Mouse (Mus musculus): ENCODE results near the gene Wnt2b. TPM values are rescaled to one million over a fixed set of nuclear protein-coding genes. Genes with fewer than 3 reads are reported as not detected.

Wnt2b gene
- polyA plus RNA-seq (2015; fragmentation: Nextera tagmentation; extraction: Ambion mirVana): 1.0 and 1.3 TPM in 2 replicates

DNA sequence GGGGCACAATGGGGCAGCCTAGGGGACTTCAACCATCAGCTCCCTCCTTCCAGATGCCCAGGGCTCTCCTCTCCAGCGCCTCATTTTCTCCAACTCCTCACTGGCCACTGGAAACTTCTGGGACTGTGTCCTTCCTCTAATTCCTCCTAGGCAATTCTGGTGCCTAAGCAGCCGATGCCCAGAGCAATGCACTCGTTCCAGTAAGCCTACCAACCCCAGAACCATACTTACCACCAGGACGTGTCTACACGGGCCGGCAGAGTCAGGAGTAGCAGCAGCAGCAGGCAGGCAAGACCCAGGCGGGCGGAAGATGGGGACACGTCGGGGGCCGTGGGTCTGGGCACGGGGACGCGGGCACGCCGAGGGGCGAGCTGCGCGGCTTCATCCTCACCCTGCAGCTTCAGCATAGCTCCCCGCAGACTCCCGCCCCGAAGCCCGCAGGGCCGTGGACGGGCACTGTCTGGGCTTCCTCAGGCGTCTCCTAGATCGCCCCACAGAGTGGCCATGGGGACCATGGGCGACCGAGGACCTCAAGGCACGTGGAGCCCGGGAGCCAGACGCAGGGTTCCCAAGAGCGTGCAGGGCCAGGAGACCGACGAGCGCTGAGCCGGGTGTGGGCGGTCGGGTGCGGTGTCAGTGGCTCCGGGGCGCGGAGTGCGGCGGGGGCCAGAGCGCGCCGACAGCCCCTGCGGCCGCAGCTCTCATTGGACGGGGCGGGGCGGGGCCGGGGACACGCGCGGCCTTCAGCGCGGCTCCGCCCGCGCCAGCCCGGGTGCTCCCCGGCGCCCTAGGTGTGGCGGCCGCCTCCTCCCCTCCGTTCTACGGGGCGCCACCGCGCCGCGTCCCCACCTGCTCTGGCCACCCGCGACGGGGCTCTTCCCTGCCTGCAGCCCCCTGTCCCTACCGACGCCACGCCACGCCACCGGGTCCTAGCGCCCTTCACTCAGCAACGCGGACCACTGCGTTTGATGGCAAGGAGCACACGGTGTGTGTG, at the start of gene Wnt2b:
Gene Wnt2b, minus strand, starts transcription at position 856 of the 994 bp plus-strand sequence.
- ATAC-seq (ENCODE audit: low read depth): peak; percentile 58
- Histone ChIP-seq H3K27ac (ENCODE audit: low read length) (peak within 1 kb of the TSS; percentile 37; the same call in 1 of the 2 replicates), H3K36me3 (ENCODE audit: control insufficient read depth, insufficient read depth, low read length) (no peaks in the 10 kb centered on the region), H3K4me3 (ENCODE audit: low read length) (peak within 1 kb of the TSS; percentile 63), H3K27me3 (ENCODE audit: control insufficient read depth, insufficient read depth, low read depth, low read length) (peaks cover 26% of the 10 kb centered on the region), H3K4me2 (ENCODE audit: low read depth, low read length) (peak within 1 kb of the TSS; percentile 84), H3K9me3 (ENCODE audit: control insufficient read depth, low read length) (no peaks in the 10 kb centered on the region), H3K9ac (ENCODE audit: low read length) (peak within 1 kb of the TSS; percentile 64), H3K4me1 (replicated peaks; ENCODE audit: control insufficient read depth, insufficient read depth, low read length) (peaks cover 26% of the 10 kb centered on the region)
- WGBS: 1% methylated on average over 56 of the region's 87 CpGs

DNA sequence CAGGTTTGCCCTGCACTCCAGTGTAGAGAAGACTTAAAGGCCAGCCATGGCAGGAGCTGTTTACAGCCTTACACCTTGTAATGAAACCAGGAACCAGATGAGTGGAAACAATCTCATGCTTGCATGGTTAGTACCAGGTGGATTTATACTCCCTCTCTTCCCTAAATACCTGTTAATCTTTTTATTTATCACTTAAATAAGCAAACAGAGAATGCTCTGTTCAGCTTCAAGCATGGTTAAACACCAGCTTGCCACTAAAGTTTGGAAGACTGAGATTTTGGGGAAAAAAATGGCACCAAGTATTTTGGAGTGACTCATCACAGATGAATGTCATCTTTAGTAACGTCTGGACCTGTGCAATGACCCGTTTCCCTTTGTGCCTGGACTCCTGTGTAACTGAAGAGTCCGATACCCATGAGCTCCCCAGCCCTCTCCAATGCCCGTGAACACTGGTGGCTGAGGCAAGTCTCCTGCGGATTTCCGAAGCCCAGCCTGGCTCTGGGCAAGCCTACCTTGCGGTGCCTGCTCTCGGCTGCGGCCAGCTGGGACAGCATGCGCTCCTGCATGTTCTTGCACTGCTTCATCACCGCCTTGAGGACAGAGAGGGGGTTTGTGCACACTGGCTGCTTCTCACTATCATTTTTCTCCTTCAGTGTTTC, 49.1 kb upstream of the Wnt2b start:
- peaks cover 18% of the 10 kb centered on the region for H3K4me1 ChIP-seq (replicated peaks; ENCODE audit: control insufficient read depth, insufficient read depth, low read length)
- WGBS: 84% methylated on average over 11 of the region's 11 CpGs
- H3K4me2 ChIP-seq (ENCODE audit: low read depth, low read length): no peak overlapping the region
- no peak overlapping the region for H3K4me3 ChIP-seq (ENCODE audit: low read length)
- H3K27ac ChIP-seq (ENCODE audit: low read length): no peak overlapping the region
- H3K9me3 ChIP-seq (ENCODE audit: control insufficient read depth, low read length): no peaks in the 10 kb centered on the region
- ATAC-seq (ENCODE audit: low read depth): no peak
- no peaks in the 10 kb centered on the region for H3K27me3 ChIP-seq (ENCODE audit: control insufficient read depth, insufficient read depth, low read depth, low read length)
- H3K9ac ChIP-seq (ENCODE audit: low read length): no peak overlapping the region
- H3K36me3 ChIP-seq (ENCODE audit: control insufficient read depth, insufficient read depth, low read length): peaks cover 26% of the 10 kb centered on the region

DNA sequence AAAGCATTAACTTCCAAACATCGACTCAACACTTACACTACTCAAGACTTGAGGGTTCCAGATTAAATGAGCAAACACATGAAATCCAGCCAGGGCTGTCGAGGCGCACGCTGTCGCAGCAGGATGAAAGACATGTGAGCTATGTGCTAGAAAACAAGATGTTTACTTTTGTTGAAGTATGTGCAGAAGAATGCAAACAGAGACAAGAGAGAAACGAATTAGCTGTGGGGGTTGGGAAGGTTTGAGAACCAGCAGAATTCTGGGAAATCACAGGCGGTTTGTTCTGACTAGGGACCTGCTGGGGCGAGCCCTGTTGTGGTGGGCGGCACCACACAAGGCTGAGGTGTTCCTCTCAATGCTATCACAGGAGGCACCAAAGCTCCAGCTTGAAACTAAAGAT, 46.3 kb upstream of the Wnt2b start:
- peak; percentile 63 for ATAC-seq (ENCODE audit: low read depth)
- Histone ChIP-seq H3K9me3 (ENCODE audit: control insufficient read depth, low read length) (no peaks in the 10 kb centered on the region), H3K4me1 (replicated peaks; ENCODE audit: control insufficient read depth, insufficient read depth, low read length) (peaks cover 19% of the 10 kb centered on the region), H3K9ac (ENCODE audit: low read length) (no peak overlapping the region), H3K4me2 (ENCODE audit: low read depth, low read length) (no peak overlapping the region), H3K36me3 (ENCODE audit: control insufficient read depth, insufficient read depth, low read length) (peaks cover 47% of the 10 kb centered on the region), H3K27me3 (ENCODE audit: control insufficient read depth, insufficient read depth, low read depth, low read length) (no peaks in the 10 kb centered on the region), H3K27ac (ENCODE audit: low read length) (peak overlapping the region; percentile 47; the same call in 1 of the 2 replicates), H3K4me3 (ENCODE audit: low read length) (no peak overlapping the region)
- 49% methylated on average over 9 of the region's 9 CpGs for WGBS

DNA sequence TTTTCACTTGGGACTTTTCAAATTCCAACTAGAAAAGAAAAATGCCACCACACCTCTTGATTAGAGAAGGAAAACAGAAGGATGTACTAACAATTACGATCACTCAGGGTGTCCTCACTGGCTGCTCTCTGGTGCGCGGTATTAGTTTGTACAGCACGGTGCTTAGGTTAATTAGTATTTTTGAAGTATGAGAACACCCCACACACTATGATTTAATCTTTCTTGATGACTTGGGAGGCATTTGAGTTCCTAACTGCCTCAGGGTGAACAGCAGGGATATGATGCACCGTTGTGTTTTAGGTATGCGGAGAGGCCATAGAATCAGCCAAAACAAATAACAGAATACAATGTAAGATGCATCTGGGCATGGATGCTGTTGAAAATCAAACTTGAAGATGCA, 44.4 kb upstream of the Wnt2b start:
- no peaks in the 10 kb centered on the region for H3K27me3 ChIP-seq (ENCODE audit: control insufficient read depth, insufficient read depth, low read depth, low read length)
- no peak overlapping the region for H3K27ac ChIP-seq (ENCODE audit: low read length)
- 87% methylated on average over 6 of the region's 6 CpGs for WGBS
- H3K9ac ChIP-seq (ENCODE audit: low read length): no peak overlapping the region
- ATAC-seq (ENCODE audit: low read depth): no peak
- H3K4me1 ChIP-seq (replicated peaks; ENCODE audit: control insufficient read depth, insufficient read depth, low read length): peaks cover 24% of the 10 kb centered on the region
- peaks cover 47% of the 10 kb centered on the region for H3K36me3 ChIP-seq (ENCODE audit: control insufficient read depth, insufficient read depth, low read length)
- no peak overlapping the region for H3K4me2 ChIP-seq (ENCODE audit: low read depth, low read length)
- H3K9me3 ChIP-seq (ENCODE audit: control insufficient read depth, low read length): no peaks in the 10 kb centered on the region
- H3K4me3 ChIP-seq (ENCODE audit: low read length): no peak overlapping the region

DNA sequence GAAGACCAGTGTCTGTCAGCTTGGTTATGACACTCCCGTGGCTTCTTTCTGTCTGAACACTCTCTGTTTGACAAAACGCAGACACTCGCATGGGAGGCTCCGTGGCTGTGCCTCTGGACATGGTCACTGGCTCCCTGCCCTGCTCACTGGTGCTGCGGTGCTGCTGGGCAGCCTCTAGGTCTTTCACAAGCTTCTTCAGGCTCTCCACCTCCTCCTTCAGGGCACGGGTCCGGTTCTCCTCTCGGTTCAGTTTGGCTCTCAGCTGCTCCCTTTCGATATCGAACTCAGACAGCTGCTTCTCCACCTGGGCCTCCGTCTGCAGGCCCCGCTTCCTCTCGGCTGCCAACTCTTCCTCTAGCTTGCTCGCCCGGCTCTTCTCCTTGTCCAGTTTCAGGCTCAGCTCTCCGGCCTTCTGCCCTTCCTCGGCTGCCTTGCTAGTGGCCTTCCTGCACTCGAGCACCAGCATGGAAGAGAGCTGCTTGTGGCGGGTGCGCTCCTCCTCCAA, 43.9 kb upstream of the Wnt2b start:
- peaks cover 42% of the 10 kb centered on the region for H3K36me3 ChIP-seq (ENCODE audit: control insufficient read depth, insufficient read depth, low read length)
- no peak overlapping the region for H3K9ac ChIP-seq (ENCODE audit: low read length)
- no peaks in the 10 kb centered on the region for H3K9me3 ChIP-seq (ENCODE audit: control insufficient read depth, low read length)
- H3K4me2 ChIP-seq (ENCODE audit: low read depth, low read length): no peak overlapping the region
- H3K4me1 ChIP-seq (replicated peaks; ENCODE audit: control insufficient read depth, insufficient read depth, low read length): peaks cover 29% of the 10 kb centered on the region
- no peak for ATAC-seq (ENCODE audit: low read depth)
- WGBS: 82% methylated on average over 20 of the region's 20 CpGs
- H3K4me3 ChIP-seq (ENCODE audit: low read length): no peak overlapping the region
- no peaks in the 10 kb centered on the region for H3K27me3 ChIP-seq (ENCODE audit: control insufficient read depth, insufficient read depth, low read depth, low read length)
- no peak overlapping the region for H3K27ac ChIP-seq (ENCODE audit: low read length)

DNA sequence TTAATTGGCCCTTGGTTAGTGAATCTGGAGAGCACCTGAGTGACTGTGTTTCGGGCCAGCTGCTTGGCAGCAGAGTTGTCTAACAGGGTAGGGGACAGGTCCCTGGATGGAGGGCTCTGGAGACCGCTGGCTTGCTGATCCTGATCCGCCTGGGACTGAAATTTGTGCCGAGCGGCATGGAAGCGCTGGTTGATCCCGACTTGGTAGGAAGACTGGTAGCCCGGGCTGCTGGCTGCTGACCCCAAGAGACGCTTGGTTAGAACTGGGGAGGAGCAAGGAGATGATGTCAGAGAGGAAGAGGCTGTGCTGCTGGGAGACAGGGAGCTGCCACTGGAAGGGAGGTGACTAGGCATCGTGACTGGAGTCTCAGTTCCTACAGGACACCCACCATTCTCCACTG, 43.3 kb upstream of the Wnt2b start:
- Histone ChIP-seq H3K4me2 (ENCODE audit: low read depth, low read length) (no peak overlapping the region), H3K27me3 (ENCODE audit: control insufficient read depth, insufficient read depth, low read depth, low read length) (no peaks in the 10 kb centered on the region), H3K4me3 (ENCODE audit: low read length) (no peak overlapping the region), H3K9ac (ENCODE audit: low read length) (no peak overlapping the region; the same call in 1 of the 2 replicates), H3K4me1 (replicated peaks; ENCODE audit: control insufficient read depth, insufficient read depth, low read length) (peaks cover 35% of the 10 kb centered on the region), H3K36me3 (ENCODE audit: control insufficient read depth, insufficient read depth, low read length) (peaks cover 38% of the 10 kb centered on the region), H3K27ac (ENCODE audit: low read length) (peak overlapping the region; percentile 69), H3K9me3 (ENCODE audit: control insufficient read depth, low read length) (no peaks in the 10 kb centered on the region)
- WGBS: 77% methylated on average over 10 of the region's 10 CpGs
- no peak for ATAC-seq (ENCODE audit: low read depth)

DNA sequence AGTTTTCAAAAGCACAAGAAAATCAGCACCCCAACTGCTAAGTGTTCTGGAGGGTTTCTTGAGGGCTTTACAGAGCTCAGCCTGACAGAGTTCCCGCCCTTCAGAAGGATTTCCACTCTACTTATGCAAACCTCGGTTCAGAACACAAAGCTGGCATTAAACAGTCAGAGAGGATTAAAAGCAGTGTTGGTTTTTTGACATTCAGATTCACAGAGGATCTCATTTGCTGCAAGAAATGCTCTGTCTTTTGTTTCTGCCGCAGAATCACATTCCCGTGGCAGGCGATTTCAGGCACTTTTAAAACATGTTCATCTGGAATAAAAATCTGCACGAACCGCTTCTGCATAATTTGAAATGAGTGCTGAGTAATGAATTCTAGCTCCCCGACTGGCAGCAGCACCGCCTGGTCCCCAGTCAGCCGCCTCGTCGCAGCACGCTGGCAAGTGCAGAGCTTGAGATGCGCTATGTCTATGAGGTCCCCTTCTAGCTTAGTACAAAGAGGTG, 42.3 kb upstream of the Wnt2b start:
- H3K27me3 ChIP-seq (ENCODE audit: control insufficient read depth, insufficient read depth, low read depth, low read length): no peaks in the 10 kb centered on the region
- peak overlapping the region; percentile 69 for H3K27ac ChIP-seq (ENCODE audit: low read length)
- 61% methylated on average over 14 of the region's 14 CpGs for WGBS
- peak; percentile 49 for ATAC-seq (ENCODE audit: low read depth)
- no peak overlapping the region for H3K4me3 ChIP-seq (ENCODE audit: low read length)
- peaks cover 40% of the 10 kb centered on the region for H3K4me1 ChIP-seq (replicated peaks; ENCODE audit: control insufficient read depth, insufficient read depth, low read length)
- H3K9me3 ChIP-seq (ENCODE audit: control insufficient read depth, low read length): no peaks in the 10 kb centered on the region
- H3K36me3 ChIP-seq (ENCODE audit: control insufficient read depth, insufficient read depth, low read length): peaks cover 30% of the 10 kb centered on the region
- H3K9ac ChIP-seq (ENCODE audit: low read length): no peak overlapping the region
- H3K4me2 ChIP-seq (ENCODE audit: low read depth, low read length): peak overlapping the region; percentile 3; the same call in 1 of the 2 replicates

DNA sequence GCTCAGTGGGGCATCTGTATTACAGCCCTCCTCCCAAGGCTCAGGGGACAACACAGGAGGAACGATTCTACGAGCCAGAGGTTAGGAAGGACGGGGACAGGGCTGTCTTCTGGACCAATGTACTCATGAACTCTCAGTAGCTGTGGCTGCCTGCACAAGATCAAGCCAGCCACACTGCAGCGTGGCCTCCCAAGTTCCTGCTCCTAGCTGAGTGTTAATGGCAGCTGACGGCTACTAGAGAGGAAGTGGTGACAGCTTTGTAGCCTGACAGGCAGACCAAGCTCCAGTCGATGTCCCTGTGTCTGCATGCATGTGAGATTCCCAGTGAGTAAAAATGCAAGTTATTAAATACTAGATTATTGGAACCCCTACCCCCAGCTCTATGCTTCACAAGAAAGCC, 39.7 kb upstream of the Wnt2b start:
- peaks cover 22% of the 10 kb centered on the region for H3K36me3 ChIP-seq (ENCODE audit: control insufficient read depth, insufficient read depth, low read length)
- H3K4me2 ChIP-seq (ENCODE audit: low read depth, low read length): no peak overlapping the region
- H3K9me3 ChIP-seq (ENCODE audit: control insufficient read depth, low read length): no peaks in the 10 kb centered on the region
- peak; percentile 13; the same call in 1 of the 2 replicates for ATAC-seq (ENCODE audit: low read depth)
- H3K27me3 ChIP-seq (ENCODE audit: control insufficient read depth, insufficient read depth, low read depth, low read length): no peaks in the 10 kb centered on the region
- H3K4me3 ChIP-seq (ENCODE audit: low read length): no peak overlapping the region
- no peak overlapping the region for H3K9ac ChIP-seq (ENCODE audit: low read length)
- 26% methylated on average over 6 of the region's 6 CpGs for WGBS
- H3K4me1 ChIP-seq (replicated peaks; ENCODE audit: control insufficient read depth, insufficient read depth, low read length): peaks cover 57% of the 10 kb centered on the region
- H3K27ac ChIP-seq (ENCODE audit: low read length): peak overlapping the region; percentile 46

DNA sequence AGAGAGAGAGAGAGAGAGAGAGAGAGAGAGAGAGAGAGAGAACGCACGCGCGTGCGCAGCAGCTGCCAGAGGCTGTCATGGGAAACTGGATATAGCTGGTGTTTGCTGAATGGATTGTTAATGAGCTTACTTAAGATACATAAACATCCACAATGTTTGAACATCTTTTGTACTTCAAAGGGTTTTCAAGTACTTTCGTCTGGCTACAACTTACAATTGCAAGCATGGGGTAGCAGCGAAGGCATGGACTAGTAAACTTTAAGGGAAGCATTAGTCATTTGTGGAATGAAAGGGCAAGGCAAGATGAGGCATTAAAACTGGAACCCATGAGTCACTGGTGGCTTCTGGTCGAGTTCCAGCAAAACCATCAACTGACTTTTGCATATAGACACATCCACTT, 38.8 kb upstream of the Wnt2b start:
- ATAC-seq (ENCODE audit: low read depth): peak; percentile 31; the same call in 1 of the 2 replicates
- Histone ChIP-seq H3K4me3 (ENCODE audit: low read length) (no peak overlapping the region), H3K27ac (ENCODE audit: low read length) (peak overlapping the region; percentile 46), H3K4me1 (replicated peaks; ENCODE audit: control insufficient read depth, insufficient read depth, low read length) (peaks cover 59% of the 10 kb centered on the region), H3K9me3 (ENCODE audit: control insufficient read depth, low read length) (no peaks in the 10 kb centered on the region), H3K27me3 (ENCODE audit: control insufficient read depth, insufficient read depth, low read depth, low read length) (no peaks in the 10 kb centered on the region), H3K36me3 (ENCODE audit: control insufficient read depth, insufficient read depth, low read length) (peaks cover 20% of the 10 kb centered on the region), H3K9ac (ENCODE audit: low read length) (no peak overlapping the region), H3K4me2 (ENCODE audit: low read depth, low read length) (no peak overlapping the region)
- WGBS: 23% methylated on average over 8 of the region's 8 CpGs

All from lung, embryonic 16.5 days (tissue).